Mouse (Mus musculus) heart, embryonic 16.5 days (tissue): Measurements from ENCODE around the gene Gm27179. TPM values are rescaled to one million over a fixed set of nuclear protein-coding genes. Genes with fewer than 3 reads are reported as not detected.

Source experiments
- polyA plus RNA-seq: library from polyadenylated mRNA; unstranded; fragments of >200 nt; fragmentation: Nextera tagmentation; extraction: Ambion mirVana; gene quantifications from 2 replicates; pipeline ENCODE4 v1.2.1, GENCODE M21; 2015

The Gm27179 gene
- polyA plus RNA-seq, 1 experiment from 2014 or later = not detected

Other genes with a start within 250 kb of the Gm27179 start
- gene Synb, start 218.2 kb downstream of the Gm27179 start, polyA plus RNA-seq = 0.11 TPM in 1 of 2 replicates, not detected in the other
- not detected in 2 replicates for gene Gm16867, start 9.2 kb downstream of the Gm27179 start, polyA plus RNA-seq
- gene Entpd4b, start 42.9 kb upstream of the Gm27179 start, polyA plus RNA-seq = 18.4 and 19.4 TPM in 2 replicates